Mouse (Mus musculus) spleen, adult 2 months (tissue): Measurements from ENCODE around the gene Hat1.

ENCODE experiments used
- CTCF ChIP-seq: fragments of 200-500 bp; IDR thresholded peaks from 2 replicates; pipeline ENCODE4 v1.5.1; 2011; ENCODE audit warnings: mild to moderate bottlenecking, inconsistent platforms; ENCODE audit not compliant: insufficient read depth, insufficient read length, insufficient replicate concordance; ENCODE audit errors: extremely low read depth
- POLR2A ChIP-seq: fragments of 200-500 bp; IDR thresholded peaks from 2 replicates; pipeline ENCODE4 v1.6.1; 2011; ENCODE audit warnings: low read depth, low read length, inconsistent platforms

GRCm38 (mm10) chr2:71466861-71467450 is 78.2 kb downstream of the Hat1 start:
- TF ChIP-seq POLR2A: no peak
- no peak for TF ChIP-seq CTCF
